Mouse (Mus musculus): ENCODE data around the gene Traf2.
"Not testable (repeated sequence)": the region's sequence is repeated elsewhere in the genome, so short reads cannot be mapped to it uniquely, and the experiment has no call there.

The Traf2 gene

GRCm38 (mm10) chr2:25575432-25576027, 28.8 kb upstream of the Traf2 start:
- peak; percentile 62 for DNase-seq (ENCODE audit: low read depth)

DNA sequence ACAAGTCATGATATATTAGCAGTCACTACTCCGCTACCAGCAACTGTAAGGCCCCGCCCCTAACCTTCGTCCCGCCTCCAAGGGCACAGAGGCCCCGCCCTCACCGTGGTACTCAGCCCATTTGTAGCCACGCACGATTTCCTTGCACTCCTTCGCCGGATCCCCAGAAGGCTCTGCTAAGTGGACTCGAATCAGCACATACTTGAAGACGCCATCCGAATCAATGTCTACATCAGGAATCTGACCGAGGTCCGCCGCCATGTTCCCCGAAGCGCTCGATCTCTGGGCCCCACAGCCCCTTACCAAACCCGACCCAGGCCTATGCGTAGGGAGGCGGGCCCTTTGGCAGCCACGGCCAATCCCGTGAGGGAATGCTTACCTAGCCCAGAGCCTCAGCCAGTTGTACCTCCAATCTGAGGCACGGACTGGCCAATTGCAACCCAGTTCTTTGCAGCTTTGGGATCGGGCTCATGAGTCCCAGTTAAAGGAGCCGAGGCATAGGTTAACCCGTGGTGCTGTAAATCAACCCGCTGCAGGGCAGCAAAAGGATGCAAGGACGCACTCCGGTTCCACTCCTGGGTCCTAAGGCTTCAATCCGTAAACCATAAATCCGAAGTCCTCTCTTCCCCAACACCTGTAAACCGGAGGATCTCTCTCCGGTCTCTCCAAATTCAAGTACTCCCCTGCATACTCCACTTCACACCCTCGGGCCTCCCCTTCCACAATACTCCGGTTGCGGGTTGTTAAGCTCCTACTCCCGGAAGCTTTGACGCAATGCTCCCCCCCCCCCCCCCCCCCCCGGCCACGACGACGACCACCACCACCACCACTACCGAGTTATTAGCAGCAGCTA, 28.1 kb upstream of the Traf2 start, which contains the start of the genes Mamdc4 and Phpt1:
TSS of gene Mamdc4 (minus strand) at position 267 of the 853 bp plus-strand sequence.
TSS of gene Phpt1 (minus strand) at position 646 of the 853 bp plus-strand sequence.
- DNase-seq (ENCODE audit: low read depth) = peak; percentile 98

- no peak for DNase-seq (ENCODE audit: low read depth)
Measured at GRCm38 (mm10) chr2:25574136-25574535, 27.4 kb upstream of the Traf2 start.

GRCm38 (mm10) chr2:25573068-25573467, 26.3 kb upstream of the Traf2 start:
- DNase-seq (ENCODE audit: low read depth) = no peak

GRCm38 (mm10) chr2:25571221-25571620, 24.5 kb upstream of the Traf2 start:
- DNase-seq (ENCODE audit: low read depth) = no peak

DNA sequence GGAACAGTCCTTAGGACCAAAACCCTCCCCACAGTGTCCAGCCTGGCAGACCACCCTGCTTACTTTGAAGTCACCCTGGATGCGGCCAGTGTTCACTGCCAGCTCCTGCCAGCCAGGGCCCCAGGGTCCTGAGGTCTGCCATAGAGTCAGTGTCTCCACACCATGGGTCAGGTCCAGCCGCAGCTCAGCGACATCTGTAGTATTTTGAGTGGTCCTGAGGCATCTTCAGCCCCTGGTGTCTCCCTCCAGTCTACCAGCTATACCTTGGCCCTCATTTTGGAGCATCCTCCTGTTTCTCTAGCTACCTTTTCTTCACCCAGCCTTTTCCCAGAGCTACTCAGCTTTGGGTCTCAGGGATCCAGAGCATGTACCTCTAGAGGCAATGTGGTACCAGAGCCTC, 22.6 kb upstream of the Traf2 start:
- DNase-seq (ENCODE audit: low read depth) = no peak

- no peak for DNase-seq (ENCODE audit: low read depth)
Measured at GRCm38 (mm10) chr2:25568473-25569019, 21.8 kb upstream of the Traf2 start.

- DNase-seq (ENCODE audit: low read depth) = no peak
Measured at GRCm38 (mm10) chr2:25566558-25566957, 19.8 kb upstream of the Traf2 start.

DNA sequence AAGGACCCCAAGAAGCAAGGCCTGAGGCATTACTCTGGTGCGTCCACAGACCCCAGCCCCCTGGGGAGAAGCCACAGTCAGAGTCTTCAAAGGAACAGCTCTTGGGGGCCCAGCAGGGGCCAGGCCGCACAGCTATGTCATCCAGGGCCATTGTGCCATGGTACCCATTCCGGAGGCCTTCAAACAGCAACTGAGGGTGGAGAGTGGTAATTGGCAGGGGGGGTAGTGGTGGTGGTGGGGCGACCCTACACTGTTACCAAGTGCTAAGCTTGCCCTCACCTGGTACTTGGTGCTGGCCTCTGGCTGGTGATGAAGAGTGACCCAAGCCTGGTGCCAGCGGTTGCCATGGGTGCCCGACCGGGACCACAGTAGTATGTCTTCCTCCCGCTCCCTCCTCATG, 19.0 kb upstream of the Traf2 start:
- no peak for DNase-seq (ENCODE audit: low read depth)

DNA sequence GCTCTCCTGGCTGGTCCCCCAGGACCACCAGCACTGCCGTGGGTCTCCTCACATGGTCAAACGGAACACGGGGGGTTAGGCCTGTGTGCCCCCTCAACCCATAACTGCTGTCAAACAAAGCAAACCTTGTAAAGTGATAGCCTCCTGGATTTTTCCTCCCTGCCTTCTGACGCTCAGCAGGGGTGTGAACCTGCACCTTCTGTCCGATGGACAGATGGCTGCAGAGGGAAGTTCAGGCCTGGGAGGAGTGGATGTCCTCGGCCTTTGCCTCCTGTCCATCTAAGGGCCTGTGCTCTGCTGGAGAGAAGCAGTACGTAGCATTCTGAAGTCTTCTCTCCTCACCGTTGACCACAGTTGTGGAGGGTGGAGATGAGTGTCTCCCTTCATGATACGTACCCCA, 15.2 kb upstream of the Traf2 start:
- DNase-seq (ENCODE audit: low read depth) = no peak

GRCm38 (mm10) chr2:25560551-25560950, 13.8 kb upstream of the Traf2 start:
- no peak for DNase-seq (ENCODE audit: low read depth)

GRCm38 (mm10) chr2:25558774-25559173, 12.0 kb upstream of the Traf2 start:
- no peak for DNase-seq (ENCODE audit: low read depth)

DNA sequence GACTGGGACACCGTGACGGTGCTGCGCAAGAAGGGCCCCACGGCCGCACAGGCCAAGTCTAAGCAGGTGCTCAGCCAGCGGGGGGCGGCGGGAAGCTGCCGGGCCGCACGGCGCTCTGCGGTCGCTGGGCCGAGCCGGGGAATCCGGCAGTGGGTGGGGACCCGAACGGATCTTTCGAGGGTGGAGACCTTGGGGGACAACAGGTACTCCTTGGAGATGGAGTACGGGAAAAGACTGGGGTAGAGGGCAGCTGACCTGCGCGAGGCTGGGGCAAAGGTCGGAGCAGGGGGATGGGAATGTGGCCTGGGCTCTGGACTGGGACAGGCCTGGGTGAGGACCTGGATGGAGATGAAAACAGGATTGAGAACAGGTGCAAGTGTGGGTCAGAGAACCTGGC, 11.2 kb upstream of the Traf2 start:
- no peak for DNase-seq (ENCODE audit: low read depth)

DNA sequence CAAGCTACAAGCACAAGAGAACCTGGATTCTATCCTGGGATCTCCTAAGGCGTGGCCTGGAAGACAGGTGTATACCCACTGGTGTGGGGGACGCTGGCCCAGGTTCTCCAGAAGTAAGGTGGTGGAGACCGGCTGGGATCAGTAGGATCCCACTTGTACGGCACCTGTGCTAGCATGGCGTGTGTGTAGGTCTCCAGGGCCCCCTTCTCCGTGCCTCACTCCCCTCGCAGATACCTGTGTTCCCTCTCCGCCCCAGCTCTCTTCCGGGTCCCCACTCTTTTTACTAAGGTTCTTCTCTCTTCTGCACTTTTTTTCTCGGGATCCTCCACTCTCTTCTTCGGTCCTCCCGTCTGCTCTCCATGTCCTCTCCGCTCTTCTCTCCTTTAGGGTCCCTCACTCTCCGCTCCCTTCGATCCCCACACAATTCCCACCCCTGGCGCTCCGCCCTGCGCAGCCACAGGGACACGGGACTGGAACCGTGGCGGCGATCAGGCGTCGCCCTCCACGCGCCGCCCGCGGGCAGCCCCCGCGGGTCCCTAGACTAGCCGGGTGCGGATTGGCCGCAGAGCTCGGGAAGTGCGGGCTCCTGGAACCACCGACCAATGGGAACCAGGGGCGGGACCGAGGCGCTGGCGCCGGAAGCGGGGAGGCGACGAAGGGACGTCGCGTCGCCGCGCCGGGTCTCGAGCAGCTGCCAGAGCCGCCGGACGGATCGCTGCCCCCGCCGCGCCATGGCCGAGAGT, 10.7 kb upstream of the Traf2 start, which contains the start of gene Edf1:
TSS of gene Edf1 (plus strand) at position 627 of the 743 bp plus-strand sequence.
- DNase-seq (ENCODE audit: low read depth) = peak; percentile 95

DNA sequence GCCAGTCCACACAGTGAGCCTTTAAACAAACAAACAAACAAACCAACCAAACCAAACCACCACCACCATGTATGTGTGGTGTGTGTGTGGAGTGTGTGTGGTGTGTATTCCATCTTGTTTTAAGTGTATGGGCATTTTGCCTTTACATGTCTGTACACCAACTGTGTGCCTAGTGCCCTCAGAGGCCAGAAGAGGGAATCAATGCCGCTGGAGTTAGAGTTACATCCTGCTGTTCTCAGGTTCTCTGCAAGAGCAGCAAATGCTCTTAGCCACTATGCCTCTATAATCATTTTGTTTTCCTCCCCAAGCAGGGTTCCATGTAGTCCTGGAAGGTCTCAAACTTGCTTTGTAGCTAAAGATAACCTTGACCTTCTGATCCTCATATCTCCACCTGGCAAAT, 9.6 kb upstream of the Traf2 start:
- peak; percentile 39 for DNase-seq (ENCODE audit: low read depth)

- DNase-seq (ENCODE audit: low read depth) = peak; percentile 29
Measured at GRCm38 (mm10) chr2:25555479-25555878, 8.7 kb upstream of the Traf2 start.

DNA sequence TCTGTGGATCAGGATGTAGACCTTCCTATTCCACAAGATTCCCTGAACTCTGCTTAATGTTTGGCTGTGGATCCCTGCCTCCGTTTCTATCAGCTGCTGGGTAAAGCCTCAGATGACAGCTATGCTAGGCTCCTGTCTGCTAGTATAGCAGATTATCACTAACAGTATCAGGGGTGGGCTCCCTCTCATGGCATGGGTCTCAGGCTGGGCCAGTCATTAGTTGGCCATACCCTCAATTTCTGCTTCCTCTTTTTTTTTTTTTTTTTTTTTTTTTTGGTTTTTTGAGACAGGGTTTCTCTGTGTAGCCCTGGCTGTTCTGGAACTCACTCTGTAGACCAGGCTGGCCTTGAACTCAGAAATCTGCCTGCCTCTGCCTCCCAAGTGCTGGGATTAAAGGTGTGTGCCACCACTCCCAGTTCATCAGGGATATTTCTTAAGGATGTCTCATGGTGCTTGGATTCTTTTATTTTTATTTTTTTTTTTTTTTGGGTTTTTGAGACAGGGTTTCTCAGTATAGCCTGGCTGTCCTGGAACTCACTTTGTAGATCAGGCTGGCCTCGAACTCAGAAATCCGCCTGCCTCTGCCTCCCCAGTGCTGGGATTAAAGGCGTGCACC, 6.5 kb upstream of the Traf2 start:
- not testable (repeated sequence) for DNase-seq (ENCODE audit: low read depth)

DNA sequence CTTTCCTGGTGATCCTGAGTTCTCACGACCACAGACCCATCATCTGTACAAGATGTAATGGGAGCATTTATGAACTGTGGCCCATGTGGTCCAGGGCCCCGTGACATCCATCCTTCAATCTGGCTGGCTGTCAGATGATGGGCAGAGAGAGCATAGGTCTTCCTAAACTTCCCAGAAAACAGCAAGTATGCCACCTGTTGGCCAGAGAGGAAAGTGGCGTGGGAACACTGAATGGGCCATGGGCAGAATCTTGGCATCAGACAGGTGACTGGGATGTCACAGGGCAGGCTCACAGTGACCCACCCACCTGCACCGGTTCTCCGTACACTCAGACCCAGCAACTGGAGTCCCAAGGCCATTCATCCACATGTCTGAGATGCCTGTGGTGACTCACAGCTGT, 4.4 kb upstream of the Traf2 start:
- peak; percentile 73 for DNase-seq (ENCODE audit: low read depth)

DNA sequence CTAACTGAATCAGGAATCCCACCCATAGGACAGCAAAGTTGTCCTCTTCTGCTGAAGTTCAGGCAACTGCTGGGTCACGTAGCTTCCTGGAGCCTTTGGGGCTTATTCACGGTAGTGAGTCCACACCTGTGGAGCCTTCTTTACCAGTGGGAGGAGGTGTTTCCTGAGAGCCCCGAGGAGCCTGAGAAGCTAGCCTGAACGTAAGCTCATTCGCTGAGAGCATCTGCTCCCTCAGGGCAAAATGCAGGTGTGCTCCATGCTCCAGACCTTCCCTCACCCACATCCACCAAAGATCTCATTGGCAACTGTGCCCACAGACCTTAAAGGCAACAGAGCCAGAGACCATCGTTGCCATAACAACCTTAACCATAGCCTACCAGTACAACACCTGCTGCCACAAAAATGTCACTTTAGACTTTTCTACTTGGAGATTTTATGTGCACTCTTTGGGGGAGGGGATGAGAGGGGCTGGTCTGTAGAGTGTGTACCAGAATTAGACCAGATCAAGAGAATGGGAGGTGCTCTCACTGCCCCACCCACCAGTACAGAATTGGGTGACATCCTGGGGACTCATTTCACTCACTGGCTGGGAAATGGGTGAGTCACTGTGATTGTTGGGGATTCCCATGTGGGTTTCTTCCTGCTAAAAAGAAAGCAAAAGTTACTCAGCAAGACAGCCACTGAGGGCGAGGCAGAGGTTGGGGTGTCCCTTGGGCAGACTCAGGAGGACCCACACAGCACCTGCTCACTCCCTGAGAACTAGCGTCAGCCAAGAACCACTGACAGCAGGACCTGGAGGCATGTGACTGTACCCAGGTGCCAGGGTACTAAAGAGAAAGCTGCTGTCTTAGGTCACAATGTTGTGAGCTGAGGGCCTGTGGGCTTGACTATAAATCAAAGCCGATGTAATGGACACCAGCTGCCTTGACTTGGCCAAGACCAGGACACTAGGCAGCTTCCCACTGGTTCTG, 2.6 kb upstream of the Traf2 start:
- DNase-seq (ENCODE audit: low read depth) = peak; percentile 96

DNA sequence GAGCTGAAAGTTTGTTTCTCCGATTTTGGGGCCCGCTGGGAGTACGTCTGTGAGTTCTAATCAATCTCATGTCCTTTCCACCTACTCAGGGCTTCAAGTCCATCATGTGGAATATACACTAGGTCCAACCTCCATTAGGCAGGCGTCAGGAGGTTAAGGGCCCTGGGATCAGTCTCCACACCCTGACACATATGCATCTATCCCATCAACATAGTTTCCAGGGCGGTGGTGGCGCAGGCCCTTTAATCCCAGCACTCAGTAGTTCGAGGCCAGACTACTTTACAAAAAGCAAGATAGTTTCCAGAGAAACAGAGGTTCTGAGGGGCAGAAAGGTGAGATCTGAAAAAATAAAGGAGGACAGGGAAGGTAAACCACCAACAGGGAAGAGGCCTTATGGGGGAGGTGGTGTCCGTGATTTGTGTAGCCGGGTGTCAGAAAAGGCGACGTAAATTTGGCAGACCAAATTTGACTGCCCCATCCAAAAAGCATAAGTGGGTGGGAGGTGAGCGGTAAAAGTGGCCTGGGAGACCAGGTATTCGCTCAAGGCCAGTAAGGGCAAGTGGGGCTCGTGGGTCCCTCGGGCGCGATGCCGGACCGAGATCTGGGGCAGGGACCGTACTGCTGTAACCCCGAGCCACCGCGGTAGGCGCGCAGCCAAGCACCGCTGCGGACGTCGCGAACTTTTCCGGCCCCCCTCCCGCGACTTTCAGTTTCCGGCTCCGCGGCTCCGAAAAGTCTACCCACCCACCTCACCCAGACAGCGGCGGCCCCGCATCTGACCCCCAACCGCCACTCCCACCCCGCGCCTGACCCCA, 537 bp downstream of the Traf2 start:
- DNase-seq (ENCODE audit: low read depth) = no peak
